Mouse (Mus musculus) mesoderm, embryonic 11.5 days (tissue): ENCODE measurements around the gene Krtap4-8.
"Not testable (repeated sequence)": the region's sequence is repeated elsewhere in the genome, so short reads cannot be mapped to it uniquely, and the experiment has no call there.

ENCODE experiments used
- DNase-seq: peaks from one replicate; pipeline ENCODE4 v3.0.0-alpha.2; 2012; ENCODE audit warnings: low read depth, low spot score

Krtap4-8 gene

DNA sequence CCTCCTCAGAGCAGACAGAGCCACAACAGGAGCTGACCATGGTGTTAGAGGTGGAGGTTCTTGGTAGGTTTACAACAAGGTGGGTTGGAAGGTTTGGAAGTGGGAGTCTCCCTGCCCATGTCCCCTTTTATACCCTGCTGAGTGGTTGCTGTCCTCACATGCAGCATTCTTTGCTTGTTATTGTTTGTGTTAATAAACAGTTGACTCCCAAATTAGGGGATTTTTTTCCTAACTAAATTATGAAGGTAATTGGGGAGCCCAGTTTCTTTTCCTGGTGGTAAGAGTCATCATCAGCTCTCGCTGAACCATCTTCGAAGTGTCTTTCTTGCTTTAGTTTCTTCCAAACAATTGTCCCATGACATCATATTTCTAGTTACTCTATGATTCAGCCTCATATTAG is at the start of gene Krtap4-8:
Gene Krtap4-8 (minus strand): TSS at position 101 of the 400 bp plus-strand sequence.
- no peak for DNase-seq

DNA sequence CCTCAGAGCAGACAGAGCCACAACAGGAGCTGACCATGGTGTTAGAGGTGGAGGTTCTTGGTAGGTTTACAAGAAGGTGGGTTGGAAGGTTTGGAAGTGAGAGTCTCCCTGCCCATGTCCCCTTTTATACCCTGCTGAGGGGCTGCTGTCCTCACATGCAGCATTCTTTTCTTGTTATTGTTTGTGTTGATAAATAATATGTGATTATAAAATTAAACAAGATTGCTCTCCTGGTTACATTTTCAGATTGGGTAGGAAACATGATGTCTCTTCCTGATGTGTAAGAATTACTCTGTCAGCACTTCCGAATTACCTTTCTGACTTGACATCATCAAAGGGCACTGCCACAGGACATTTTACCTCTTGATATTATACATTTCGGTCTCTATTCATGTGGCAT is 35.1 kb upstream of the Krtap4-8 start, which contains the start of gene Gm11564:
Gene Gm11564 (minus strand): TSS at position 101 of the 400 bp plus-strand sequence.
- not testable (repeated sequence) for DNase-seq

DNA sequence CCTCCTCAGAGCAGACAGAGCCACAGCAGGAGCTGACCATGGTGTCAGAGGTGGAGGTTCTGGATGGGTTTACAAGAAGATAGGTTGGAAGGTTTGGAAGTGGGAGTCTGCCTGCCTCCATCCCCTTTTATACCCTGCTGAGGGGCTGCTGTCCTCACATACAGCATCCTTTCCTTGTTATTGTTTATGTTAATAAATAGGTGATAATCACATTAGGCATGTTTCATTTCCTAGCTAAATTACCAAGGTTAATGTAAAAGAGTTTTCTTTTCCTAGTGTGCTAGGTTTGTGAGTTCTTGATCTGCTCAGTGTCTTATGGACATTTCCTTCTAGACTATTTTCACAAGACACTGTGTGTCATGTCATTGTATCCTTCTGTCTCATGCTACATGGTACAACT is 29.3 kb upstream of the Krtap4-8 start, which contains the start of gene Krtap4-13:
Gene Krtap4-13 (minus strand): TSS at position 101 of the 400 bp plus-strand sequence.
- DNase-seq, result not testable (repeated sequence)

DNA sequence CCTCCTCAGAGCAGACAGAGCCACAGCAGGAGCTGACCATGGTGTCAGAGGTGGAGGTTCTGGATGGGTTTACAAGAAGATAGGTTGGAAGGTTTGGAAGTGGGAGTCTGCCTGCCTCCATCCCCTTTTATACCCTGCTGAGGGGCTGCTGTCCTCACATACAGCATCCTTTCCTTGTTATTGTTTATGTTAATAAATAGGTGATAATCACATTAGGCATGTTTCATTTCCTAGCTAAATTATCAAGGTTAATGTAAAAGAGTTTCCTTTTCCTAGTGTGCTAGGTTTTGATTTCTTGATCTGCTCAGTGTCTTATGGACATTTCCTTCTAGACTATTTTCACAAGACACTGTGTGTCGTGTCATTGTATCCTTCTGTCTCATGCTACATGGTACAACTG is 23.8 kb upstream of the Krtap4-8 start, which contains the start of gene Gm11554:
Gene Gm11554 (minus strand): TSS at position 101 of the 400 bp plus-strand sequence.
- not testable (repeated sequence) for DNase-seq

DNA sequence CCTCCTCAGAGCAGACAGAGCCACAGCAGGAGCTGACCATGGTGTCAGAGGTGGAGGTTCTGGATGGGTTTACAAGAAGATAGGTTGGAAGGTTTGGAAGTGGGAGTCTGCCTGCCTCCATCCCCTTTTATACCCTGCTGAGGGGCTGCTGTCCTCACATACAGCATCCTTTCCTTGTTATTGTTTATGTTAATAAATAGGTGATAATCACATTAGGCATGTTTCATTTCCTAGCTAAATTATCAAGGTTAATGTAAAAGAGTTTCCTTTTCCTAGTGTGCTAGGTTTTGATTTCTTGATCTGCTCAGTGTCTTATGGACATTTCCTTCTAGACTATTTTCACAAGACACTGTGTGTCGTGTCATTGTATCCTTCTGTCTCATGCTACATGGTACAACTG is 18.3 kb upstream of the Krtap4-8 start, which contains the start of gene Gm11569:
Gene Gm11569 (minus strand): TSS at position 101 of the 400 bp plus-strand sequence.
- DNase-seq, result not testable (repeated sequence)

DNA sequence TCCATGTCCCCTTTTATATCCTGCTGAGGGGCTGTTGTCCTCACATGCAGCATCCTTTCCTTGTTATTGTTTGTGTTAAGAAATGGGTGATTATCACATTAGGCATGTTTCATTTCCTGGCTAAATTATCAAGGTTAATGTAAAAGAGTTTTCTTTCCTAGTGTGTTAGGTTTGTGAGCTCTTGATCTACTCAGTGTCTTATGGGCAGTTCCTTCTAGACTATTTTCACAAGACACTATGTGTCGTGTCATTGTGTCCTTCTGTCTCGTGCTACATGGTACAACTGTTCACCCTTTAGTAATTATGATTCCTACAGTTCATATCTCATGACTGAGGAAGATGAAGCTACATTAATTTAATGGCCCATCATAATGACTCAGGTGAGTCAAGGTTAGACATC is 12.9 kb upstream of the Krtap4-8 start, which contains the start of gene Gm11596:
Gene Gm11596 (minus strand): TSS at position 101 of the 400 bp plus-strand sequence.
- no peak for DNase-seq

DNA sequence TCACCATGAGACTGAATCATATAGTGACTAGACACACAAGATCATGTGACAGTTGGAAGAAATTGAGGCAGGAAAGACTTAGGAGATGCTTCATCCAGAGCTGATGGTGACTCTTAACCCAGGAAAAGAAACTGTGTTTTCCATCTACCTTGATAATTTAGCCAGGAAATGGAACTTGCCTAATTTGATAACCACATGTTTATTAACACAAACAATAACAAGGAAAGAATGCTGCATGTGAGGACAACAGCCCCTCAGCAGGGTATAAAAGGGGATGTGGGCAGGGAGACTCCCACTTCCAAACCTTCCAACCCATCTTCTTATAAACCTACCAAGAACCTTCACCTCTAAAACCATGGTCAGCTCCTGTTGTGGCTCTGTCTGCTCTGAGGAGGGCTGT is 4.4 kb upstream of the Krtap4-8 start, which contains the start of gene Krtap4-9:
Gene Krtap4-9 (plus strand): TSS at position 301 of the 400 bp plus-strand sequence.
- not testable (repeated sequence) for DNase-seq

DNA sequence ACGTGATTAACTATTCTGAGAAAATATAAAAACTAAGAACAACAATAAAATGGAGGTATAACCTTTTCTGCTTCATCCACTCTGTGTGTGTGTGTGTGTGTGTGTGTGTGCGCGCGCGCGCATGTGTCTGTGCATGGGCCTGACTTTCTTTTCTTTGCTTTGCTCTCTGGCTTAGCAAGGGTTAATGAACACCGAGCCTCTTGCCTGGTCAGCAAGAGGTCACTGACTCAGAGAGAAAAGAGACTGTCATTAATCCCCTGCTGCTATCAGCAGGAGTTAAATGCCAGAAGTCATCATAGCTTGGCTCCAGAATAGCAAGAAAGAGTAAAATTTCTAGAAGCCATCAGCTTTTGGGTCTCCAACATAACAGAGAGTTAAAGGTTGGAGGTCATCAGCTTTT is 2.1 kb downstream of the Krtap4-8 start:
- DNase-seq, result peak; percentile 47

DNA sequence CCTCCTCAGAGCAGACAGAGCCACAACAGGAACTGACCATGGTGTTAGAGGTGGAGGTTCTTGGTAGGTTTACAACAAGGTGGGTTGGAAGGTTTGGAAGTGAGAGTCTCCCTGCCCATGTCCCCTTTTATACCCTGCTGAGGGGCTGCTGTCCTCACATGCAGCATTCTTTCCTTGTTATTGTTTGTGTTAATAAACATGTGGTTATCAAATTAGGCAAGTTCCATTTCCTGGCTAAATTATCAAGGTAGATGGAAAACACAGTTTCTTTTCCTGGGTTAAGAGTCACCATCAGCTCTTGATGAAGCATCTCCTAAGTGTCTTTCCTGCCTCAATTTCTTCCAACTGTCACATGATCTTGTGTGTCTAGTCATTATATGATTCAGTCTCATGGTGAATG is 7.7 kb downstream of the Krtap4-8 start, which contains the start of gene Gm11595:
Gene Gm11595 (minus strand): TSS at position 101 of the 400 bp plus-strand sequence.
- not testable (repeated sequence) for DNase-seq

DNA sequence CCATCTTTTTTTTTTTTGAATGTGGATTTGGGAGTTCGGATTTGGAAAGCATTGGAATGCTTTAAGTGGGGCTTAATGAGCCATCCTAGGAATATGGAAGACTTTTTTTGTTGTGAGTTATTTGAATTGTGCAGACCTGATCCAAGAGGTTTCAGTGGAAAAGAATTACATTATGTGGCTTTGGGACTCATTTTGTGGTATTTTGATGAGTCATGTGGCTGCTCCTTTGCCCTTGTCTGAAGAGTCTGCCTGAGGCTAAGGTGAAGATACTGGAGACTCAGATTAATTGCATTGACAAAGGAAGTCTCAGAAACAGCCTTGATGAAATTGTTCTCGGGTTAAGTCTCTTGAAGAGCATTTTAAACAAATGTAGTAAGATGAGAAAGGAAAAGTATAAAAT is 12.1 kb downstream of the Krtap4-8 start:
- no peak for DNase-seq

DNA sequence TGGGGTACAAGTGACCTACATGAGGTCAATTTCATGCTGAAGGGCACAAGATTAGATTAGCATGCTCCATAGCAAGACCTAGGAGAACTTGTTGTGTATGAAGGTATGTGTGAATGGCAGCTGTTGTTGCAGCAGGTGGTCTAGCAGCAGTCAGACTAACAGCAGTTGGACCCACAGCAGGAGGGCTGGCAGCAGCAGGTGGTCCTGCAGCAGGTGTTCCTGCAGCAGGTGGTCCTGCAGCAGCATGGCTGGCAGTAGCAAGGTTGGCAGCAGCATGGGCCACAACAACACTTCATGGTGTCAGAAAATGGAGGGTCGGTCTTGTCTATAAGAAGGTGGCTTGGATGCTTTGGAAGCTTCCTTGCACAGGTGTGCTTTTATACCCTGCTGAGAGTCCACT is 21.6 kb downstream of the Krtap4-8 start:
- no peak for DNase-seq

DNA sequence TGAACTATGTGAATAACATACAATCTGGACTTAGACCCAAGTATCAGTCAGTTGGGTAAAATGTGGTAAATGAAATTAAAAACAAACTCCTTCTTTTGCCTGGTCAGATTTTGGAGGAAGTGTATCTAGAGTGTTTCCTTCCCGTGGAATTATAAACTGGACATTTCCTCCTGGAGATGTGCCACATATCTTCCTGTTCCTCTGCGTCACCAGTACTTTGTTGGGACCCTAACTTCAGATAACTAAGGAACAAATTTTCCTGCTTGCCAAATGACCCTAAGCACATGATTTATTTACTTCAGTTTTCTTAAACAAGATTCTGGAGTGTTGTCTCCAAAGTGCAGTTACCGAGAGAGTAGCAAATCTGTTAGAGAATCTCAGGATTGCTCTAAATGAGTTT is 36.5 kb downstream of the Krtap4-8 start:
- no peak for DNase-seq

DNA sequence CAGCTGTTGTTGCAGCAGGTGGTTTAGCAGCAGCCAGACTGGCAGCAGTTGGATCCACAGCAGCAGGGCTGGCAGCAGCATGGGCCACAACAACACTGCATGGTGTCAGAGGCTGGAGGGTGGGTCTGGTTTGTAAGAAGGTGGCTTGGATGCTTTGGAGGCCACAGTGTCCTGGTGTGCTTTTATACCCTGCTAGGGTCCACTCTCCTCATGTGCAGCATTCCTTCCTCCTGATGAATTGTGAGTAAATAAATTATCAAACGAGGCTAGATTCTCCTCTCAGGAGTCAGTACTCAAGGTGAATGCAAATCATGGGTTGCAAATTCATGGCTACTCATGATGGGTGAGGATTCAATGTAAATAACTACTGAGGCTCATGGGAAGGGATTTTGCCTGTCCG is 46.3 kb downstream of the Krtap4-8 start, which contains the start of gene Gm14180:
Gene Gm14180 (minus strand): TSS at position 101 of the 400 bp plus-strand sequence.
- no peak for DNase-seq
